Mouse (Mus musculus) ES-E14 (cell line): ENCODE results near the gene Hook2.

Experiments used
- HCFC1 ChIP-seq: IDR thresholded peaks from 2 replicates; pipeline ENCODE4 v1.6.1; 2012; ENCODE audit warnings: low read length, inconsistent platforms, borderline replicate concordance; ENCODE audit not compliant: insufficient read depth
- MAFK ChIP-seq: IDR thresholded peaks from 2 replicates; pipeline ENCODE4 v1.6.1; 2014; ENCODE audit warnings: mild to moderate bottlenecking, low read depth, low read length, inconsistent platforms; ENCODE audit not compliant: insufficient read depth

GRCm38 (mm10) chr8:84976031-84976762 lies 14.2 kb upstream of the Hook2 start:
- TF ChIP-seq MAFK = no peak
- no peak; the same call in 1 of the 2 replicates for TF ChIP-seq HCFC1
